Mouse (Mus musculus): ENCODE results near the gene Gm17657. TPM values are rescaled to one million over a fixed set of nuclear protein-coding genes. Genes with fewer than 3 reads are reported as not detected.

Gene Gm17657
- total and polyA plus RNA-seq, 2 experiments from 2014 or later = not detected

- Histone ChIP-seq H3K27me3 (ENCODE audit: control insufficient read depth, insufficient read depth, low read length) (no peaks in the 10 kb centered on the region), H3K9ac (replicated peaks; ENCODE audit: low read depth, low read length) (no peak overlapping the region), H3K9me3 (replicated peaks; ENCODE audit: control insufficient read depth, low read length) (no peaks in the 10 kb centered on the region), H3K4me1 (ENCODE audit: control insufficient read depth, insufficient read depth) (peaks cover 18% of the 10 kb centered on the region; the same call in 1 of the 2 replicates), H3K27ac (ENCODE audit: low read depth) (peak overlapping the region; percentile 89; the same call in 1 of the 2 replicates), H3K4me3 (ENCODE audit: low read depth, low read length) (no peak overlapping the region), H3K36me3 (replicated peaks; ENCODE audit: control insufficient read depth, insufficient read depth, low read length) (peaks cover 6% of the 10 kb centered on the region), H3K4me2 (ENCODE audit: low read depth, low read length) (peak overlapping the region; percentile 79; the same call in 1 of the 2 replicates)
- DNase-seq (ENCODE audit: low spot score) (peak; percentile 3), ATAC-seq (ENCODE audit: insufficient read depth, low read depth) (no peak)
- 89% methylated on average over 8 of the region's 8 CpGs for WGBS
- TF ChIP-seq CTCF (IDR thresholded peaks at IDR 0.05; ENCODE audit: low read depth) (no peak), EP300 (IDR thresholded peaks at IDR 0.05; ENCODE audit: low read depth) (no peak)
These were observed 61.0 kb downstream of the Gm17657 start for GRCm38 (mm10) chr17:29488257-29488977.

GRCm38 (mm10) chr17:29485336-29486233 lies 63.9 kb downstream of the Gm17657 start:
- H3K27ac ChIP-seq (ENCODE audit: low read depth) = no peak overlapping the region
- 68% methylated on average over 3 of the region's 3 CpGs for WGBS
- TF ChIP-seq CTCF (IDR thresholded peaks at IDR 0.05; ENCODE audit: low read depth) = no peak
- no peak for TF ChIP-seq EP300 (IDR thresholded peaks at IDR 0.05; ENCODE audit: low read depth)
- no peaks in the 10 kb centered on the region for H3K36me3 ChIP-seq (replicated peaks; ENCODE audit: control insufficient read depth, insufficient read depth, low read length)
- H3K4me3 ChIP-seq (ENCODE audit: low read depth, low read length) = no peak overlapping the region
- peaks cover 21% of the 10 kb centered on the region for H3K4me1 ChIP-seq (ENCODE audit: control insufficient read depth, insufficient read depth)
- H3K27me3 ChIP-seq (ENCODE audit: control insufficient read depth, insufficient read depth, low read length) = no peaks in the 10 kb centered on the region
- H3K9me3 ChIP-seq (replicated peaks; ENCODE audit: control insufficient read depth, low read length) = 0 out of 2 replicates have a peak, but pooled peaks cover 5% of the 10 kb centered on the region
- no peak overlapping the region for H3K4me2 ChIP-seq (ENCODE audit: low read depth, low read length)
- DNase-seq (ENCODE audit: low spot score) (peak; percentile 4), ATAC-seq (ENCODE audit: insufficient read depth, low read depth) (no peak)
- H3K9ac ChIP-seq (replicated peaks; ENCODE audit: low read depth, low read length) = no peak overlapping the region

GRCm38 (mm10) chr17:29484431-29484830 lies 65.0 kb downstream of the Gm17657 start:
- H3K4me2 ChIP-seq (ENCODE audit: low read depth, low read length) = no peak overlapping the region
- H3K9me3 ChIP-seq (replicated peaks; ENCODE audit: control insufficient read depth, low read length) = 0 out of 2 replicates have a peak, but pooled peaks cover 5% of the 10 kb centered on the region
- H3K4me1 ChIP-seq (ENCODE audit: control insufficient read depth, insufficient read depth) = peaks cover 21% of the 10 kb centered on the region
- no peak overlapping the region for H3K27ac ChIP-seq (ENCODE audit: low read depth)
- TF ChIP-seq EP300 (IDR thresholded peaks at IDR 0.05; ENCODE audit: low read depth) = no peak
- TF ChIP-seq CTCF (IDR thresholded peaks at IDR 0.05; ENCODE audit: low read depth) = no peak
- H3K27me3 ChIP-seq (ENCODE audit: control insufficient read depth, insufficient read depth, low read length) = no peaks in the 10 kb centered on the region
- no peak overlapping the region for H3K4me3 ChIP-seq (ENCODE audit: low read depth, low read length)
- DNase-seq (ENCODE audit: low spot score) (peak; percentile 2), ATAC-seq (ENCODE audit: insufficient read depth, low read depth) (no peak)
- no peak overlapping the region for H3K9ac ChIP-seq (replicated peaks; ENCODE audit: low read depth, low read length)
- WGBS = 89% methylated on average over 2 of the region's 2 CpGs
- no peaks in the 10 kb centered on the region for H3K36me3 ChIP-seq (replicated peaks; ENCODE audit: control insufficient read depth, insufficient read depth, low read length)

GRCm38 (mm10) chr17:29483282-29483681 lies 66.2 kb downstream of the Gm17657 start:
- no peaks in the 10 kb centered on the region for H3K36me3 ChIP-seq (replicated peaks; ENCODE audit: control insufficient read depth, insufficient read depth, low read length)
- H3K9me3 ChIP-seq (replicated peaks; ENCODE audit: control insufficient read depth, low read length) = 0 out of 2 replicates have a peak, but pooled peaks cover 5% of the 10 kb centered on the region
- H3K27me3 ChIP-seq (ENCODE audit: control insufficient read depth, insufficient read depth, low read length) = no peaks in the 10 kb centered on the region
- ATAC-seq (ENCODE audit: insufficient read depth, low read depth) (no peak), DNase-seq (ENCODE audit: low spot score) (no peak)
- H3K4me3 ChIP-seq (ENCODE audit: low read depth, low read length) = no peak overlapping the region
- no peak overlapping the region for H3K9ac ChIP-seq (replicated peaks; ENCODE audit: low read depth, low read length)
- peaks cover 12% of the 10 kb centered on the region for H3K4me1 ChIP-seq (ENCODE audit: control insufficient read depth, insufficient read depth)
- 93% methylated on average over 2 of the region's 2 CpGs for WGBS
- no peak for TF ChIP-seq EP300 (IDR thresholded peaks at IDR 0.05; ENCODE audit: low read depth)
- no peak for TF ChIP-seq CTCF (IDR thresholded peaks at IDR 0.05; ENCODE audit: low read depth)
- no peak overlapping the region for H3K4me2 ChIP-seq (ENCODE audit: low read depth, low read length)
- no peak overlapping the region for H3K27ac ChIP-seq (ENCODE audit: low read depth)

GRCm38 (mm10) chr17:29482632-29483031 lies 66.8 kb downstream of the Gm17657 start:
- no peak for ATAC-seq (ENCODE audit: insufficient read depth, low read depth)
- TF ChIP-seq CTCF (IDR thresholded peaks at IDR 0.05; ENCODE audit: low read depth) (no peak), EP300 (IDR thresholded peaks at IDR 0.05; ENCODE audit: low read depth) (no peak)
- H3K4me2 ChIP-seq (ENCODE audit: low read depth, low read length) = no peak overlapping the region
- 87% methylated on average over 7 of the region's 7 CpGs for WGBS
- no peak overlapping the region for H3K9ac ChIP-seq (replicated peaks; ENCODE audit: low read depth, low read length)
- no peak overlapping the region for H3K4me3 ChIP-seq (ENCODE audit: low read depth, low read length)
- H3K36me3 ChIP-seq (replicated peaks; ENCODE audit: control insufficient read depth, insufficient read depth, low read length) = no peaks in the 10 kb centered on the region
- no peak overlapping the region for H3K27ac ChIP-seq (ENCODE audit: low read depth)
- 0 out of 2 replicates have a peak, but pooled peaks cover 5% of the 10 kb centered on the region for H3K9me3 ChIP-seq (replicated peaks; ENCODE audit: control insufficient read depth, low read length)
- H3K4me1 ChIP-seq (ENCODE audit: control insufficient read depth, insufficient read depth) = peaks cover 12% of the 10 kb centered on the region
- DNase-seq (ENCODE audit: low spot score) = no peak
- H3K27me3 ChIP-seq (ENCODE audit: control insufficient read depth, insufficient read depth, low read length) = no peaks in the 10 kb centered on the region
